Mouse (Mus musculus) R1 (cell line): Measurements from ENCODE around the gene Suv39h2.

Source experiments
- DNase-seq: peaks from one replicate; pipeline ENCODE4 v3.0.0-alpha.2; 2018; ENCODE audit warnings: low read depth, low spot score

Gene Suv39h2

DNA sequence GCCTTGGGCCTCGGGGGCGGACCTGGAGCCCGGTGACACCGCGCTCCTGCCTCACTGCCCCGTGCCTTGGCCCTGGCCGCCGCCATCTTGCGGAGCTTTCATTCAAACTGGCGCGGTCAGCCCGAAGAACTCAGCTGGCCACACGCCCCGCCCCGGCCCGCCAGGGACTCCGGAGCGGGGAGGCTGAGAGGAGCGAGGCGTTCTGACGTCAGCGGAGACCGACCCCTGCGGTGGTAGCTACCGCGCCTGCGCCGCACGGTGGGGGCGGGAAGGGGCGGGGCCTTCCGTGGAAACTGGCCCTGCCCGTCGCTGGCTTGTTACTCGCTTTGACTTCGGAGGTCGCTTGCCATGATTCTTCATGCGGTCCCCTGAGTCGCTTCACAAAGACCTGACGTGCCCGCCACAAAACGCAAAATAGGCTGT is at the start of gene Suv39h2:
TSS of gene Suv39h2 (minus strand) at position 171 of the 423 bp plus-strand sequence.
- DNase-seq: peak; percentile 93

DNA sequence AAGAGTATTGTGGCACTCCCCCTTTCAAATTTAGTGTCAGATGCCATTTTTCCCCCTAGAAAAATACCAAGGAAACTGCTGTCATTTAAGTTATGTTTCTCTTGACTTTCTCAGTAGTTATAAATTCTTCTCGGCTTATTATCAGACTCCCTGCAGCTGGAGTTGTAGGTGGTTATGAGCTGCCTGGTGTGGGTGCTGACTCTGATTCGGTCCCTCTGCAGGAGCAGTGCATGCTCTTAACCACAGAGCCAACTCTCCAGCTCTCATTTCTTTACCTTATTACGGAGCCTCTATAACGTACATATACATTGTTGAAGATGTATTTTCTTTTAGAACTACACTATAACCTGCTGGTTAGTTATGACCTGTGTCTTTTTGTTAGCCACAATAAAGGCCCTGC is 47.7 kb upstream of the Suv39h2 start:
- DNase-seq: no peak

DNA sequence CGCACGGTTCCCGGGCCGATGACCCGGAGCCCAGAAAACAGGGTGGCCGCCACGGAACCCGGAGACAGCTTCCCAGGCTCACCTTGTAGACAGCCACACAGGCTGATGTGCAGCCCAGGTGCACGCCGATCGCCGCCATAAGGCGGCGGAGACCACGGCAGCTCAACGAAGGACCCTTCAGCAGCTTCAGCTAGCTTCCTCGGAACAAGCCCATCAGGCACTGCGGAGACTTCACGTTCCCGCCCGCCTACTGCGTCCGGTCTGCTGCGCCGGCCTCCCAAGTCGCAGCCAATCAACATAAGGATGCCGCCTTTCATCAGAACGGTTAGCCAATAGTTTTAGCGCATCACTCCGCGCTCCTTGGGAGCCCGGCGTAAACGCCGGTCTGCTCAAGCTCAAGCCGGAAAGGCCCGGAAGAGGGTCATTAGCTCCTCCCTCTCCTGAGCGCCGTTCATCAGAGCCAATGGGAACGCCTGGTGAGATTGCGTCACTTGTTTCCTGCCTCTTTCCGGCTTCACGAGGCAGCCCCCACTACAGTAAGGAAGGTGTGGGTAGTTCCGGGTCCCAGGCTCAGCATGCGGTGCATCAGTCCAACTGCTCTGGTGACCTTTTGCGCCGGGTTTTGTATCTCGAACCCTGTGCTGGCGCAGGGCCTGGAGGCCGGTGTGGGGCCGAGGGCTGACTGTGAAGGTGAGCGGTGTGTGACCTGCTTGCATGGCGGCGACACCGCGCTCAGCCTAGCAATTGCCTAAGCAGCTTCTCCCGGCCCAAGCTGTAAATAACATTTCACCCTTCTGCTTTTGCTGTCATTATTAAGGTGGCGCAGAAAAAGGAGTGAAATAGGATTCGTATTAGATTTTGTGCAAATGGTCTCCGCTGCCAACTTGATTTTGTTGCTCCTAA is 38.0 kb upstream of the Suv39h2 start, which contains the start of the genes Gm45902, Hspa14 and Cdnf:
TSS of gene Gm45902 (minus strand) at position 239 of the 903 bp plus-strand sequence.
TSS of gene Hspa14 (minus strand) at position 263 of the 903 bp plus-strand sequence.
TSS of gene Cdnf (plus strand) at position 479 of the 903 bp plus-strand sequence.
- peak; percentile 99 for DNase-seq

DNA sequence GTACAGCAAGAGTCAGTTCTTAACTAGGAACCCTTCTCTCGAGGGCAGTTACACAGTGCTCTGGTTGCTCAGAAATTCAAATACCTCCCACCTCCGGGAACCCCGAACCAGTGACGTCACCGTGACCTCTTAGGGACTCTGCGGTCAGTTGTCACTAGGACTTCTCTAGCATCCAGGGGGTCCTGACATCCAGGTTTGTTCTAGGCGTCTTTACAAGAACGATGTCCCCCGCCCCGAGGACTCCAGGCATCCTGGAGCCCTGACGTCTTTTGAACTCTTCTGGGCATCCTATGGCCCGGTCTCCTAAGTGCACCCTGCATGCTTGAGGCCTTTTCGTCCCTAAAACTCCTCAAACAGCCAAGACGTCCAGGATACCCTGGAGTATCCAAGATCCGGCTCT is 37.2 kb upstream of the Suv39h2 start:
- DNase-seq: peak; percentile 53

DNA sequence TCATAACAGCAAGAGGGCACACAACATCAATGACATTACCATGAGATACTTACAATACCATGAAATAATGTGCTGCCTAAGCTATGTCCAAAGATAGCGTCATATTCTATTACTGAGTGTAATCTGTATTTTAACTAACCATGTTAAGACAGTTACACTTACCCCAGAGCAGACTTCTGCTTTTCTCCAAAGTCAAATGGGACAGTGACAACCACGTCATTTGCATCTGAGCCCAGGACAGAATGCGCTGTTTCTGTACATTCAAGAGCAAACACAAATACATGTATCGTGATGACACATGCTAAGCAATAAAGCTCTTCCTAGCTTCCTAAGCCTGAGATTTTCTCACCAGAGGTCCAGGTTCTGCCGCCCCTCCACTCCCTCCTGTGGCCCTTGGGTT is 26.1 kb upstream of the Suv39h2 start:
- no peak for DNase-seq

DNA sequence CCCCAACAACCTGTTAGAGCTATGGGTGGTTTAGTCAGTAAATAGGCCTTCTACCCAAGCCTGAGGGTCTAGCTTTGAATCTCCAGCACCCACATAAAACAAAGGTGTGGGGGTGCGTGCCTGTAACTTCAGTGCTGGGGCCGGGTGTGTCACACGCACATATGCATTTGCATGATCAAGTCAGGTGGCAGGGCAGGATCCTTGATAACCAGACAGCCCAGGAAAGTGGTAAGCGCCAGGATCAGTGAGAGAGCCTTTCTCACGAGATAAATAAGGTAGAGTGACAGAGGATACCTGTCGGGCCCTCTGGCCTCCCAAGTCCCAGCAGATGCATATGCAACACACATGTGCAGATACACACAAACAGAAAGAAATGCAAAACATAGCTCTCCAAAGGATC is 24.7 kb upstream of the Suv39h2 start:
- no peak for DNase-seq

DNA sequence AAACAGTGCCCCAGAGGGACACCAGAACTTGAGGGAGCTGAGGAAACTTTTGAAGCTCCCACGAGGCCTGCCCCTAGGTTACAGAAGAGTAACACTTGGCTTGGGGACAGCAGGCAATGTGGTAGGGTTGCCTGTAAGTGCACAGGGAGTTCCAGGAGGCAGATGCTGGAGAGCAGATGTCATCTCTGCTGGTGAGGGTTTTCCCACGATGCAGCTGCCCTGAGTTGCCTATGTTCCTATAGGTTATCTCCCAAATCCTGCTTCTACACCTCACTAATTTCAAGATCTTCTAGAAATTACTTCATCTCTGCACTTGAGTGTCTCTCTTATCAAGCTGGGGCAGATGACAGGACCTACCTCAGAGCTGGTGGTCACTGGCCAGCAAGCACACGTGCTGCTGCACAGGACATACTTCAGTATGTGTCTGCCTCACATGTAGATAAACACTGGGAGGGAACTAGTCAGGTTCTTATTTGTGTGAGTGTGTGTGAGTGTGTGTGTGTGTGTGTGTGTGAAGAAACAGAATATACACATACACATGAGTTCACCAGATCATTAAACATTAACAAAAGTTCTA is 19.1 kb upstream of the Suv39h2 start:
- DNase-seq: no peak

DNA sequence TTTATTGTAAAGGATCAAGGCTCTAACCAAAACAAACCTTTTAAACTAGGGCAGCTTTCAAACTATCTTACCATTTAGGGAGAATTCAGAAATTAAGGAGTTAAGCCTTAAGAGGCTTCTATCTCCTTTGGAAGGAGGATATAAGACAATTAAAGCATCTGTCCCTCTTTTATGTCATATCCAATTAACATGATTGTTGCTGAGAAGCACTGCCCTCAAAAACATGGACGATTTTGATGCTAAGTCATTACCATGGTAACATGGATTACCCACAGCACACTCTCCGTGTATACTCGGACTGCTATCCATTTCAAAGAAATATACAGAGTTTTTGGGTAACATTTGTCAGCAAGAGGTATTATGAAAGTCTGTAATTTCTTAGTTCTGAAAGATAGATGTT is 15.0 kb upstream of the Suv39h2 start:
- DNase-seq: no peak

DNA sequence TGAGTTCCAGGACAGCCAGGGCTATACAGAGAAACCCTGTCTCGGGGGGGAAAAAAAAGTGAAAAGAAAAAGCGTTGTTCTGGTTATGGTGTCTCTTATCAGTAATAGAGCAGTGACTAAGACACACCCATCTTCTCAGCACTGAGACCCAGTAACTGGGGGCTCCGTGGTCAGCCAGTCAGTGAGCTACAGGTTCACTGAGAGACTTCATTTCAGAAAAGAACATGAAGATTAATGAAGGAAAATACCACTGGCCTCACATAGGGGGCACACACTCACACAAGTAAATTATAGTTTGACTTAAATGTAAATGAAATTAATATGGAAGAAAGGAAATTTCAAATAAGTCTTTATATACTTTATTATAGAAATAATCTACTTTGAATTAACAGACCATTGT is 5.4 kb upstream of the Suv39h2 start:
- no peak for DNase-seq

DNA sequence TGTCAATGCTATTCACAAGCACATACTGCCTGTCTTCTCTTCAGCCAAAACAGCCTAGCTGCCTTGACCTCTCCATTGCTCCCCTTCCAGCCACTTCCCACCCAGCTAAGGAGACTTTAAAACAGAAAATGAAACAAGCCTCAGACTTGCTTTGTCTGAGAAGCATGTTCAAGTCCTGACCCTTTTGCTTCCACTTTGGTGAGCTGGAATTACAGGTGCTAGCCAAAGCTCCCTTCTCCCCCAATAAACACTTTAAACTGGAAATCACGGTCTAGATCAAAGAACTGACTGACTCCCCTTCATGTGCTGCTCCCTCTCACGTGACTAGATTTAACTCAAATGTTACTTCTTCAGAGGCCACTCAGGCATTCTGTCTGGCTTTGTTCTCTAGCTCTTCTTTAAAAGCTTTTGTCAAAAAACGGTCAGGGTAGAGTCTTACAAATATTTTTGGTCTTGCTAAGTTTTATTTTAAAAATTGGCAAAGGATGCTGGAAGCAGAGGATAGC is 968 bp upstream of the Suv39h2 start:
- DNase-seq: no peak

DNA sequence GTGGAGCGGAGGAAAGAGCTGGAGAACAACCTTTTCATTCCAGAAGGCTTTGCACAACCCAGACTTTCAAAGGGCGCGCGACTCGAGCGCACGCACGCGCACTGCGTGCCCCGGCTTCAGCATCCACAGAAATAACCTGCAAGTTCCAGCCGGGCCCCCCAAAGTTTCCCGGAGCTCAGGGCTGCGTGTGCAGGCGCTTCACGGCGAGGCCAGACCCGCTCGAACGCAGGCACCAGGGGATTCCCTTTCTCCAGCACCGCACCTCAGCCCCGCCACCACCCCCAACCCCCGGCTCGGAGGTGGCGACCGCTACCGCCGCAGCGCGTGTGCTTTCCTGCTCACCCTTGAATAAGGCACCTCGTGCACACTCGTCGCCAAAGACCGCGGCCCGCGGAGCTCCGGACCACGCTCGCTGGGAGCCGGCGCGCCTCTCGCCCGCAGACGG is 448 bp downstream of the Suv39h2 start:
- peak; percentile 87 for DNase-seq

DNA sequence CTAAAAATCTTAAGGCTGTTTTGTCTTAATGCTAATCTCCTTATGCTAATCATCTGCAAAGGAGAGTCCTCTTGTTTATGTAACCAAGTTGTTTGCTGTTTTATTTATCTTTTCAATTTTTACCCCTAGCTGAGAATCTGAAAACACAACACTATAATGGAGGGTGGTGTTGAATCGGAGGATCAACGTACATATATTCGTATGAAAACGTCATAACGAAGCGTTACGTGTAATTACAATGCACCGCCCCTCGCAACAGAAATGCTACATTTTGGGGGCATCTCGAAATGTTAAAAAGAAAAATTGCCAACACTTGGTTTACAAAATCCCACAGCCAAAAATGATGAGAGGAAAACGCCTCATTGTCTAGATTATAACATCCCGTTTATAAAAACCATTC is 940 bp downstream of the Suv39h2 start:
- no peak for DNase-seq

DNA sequence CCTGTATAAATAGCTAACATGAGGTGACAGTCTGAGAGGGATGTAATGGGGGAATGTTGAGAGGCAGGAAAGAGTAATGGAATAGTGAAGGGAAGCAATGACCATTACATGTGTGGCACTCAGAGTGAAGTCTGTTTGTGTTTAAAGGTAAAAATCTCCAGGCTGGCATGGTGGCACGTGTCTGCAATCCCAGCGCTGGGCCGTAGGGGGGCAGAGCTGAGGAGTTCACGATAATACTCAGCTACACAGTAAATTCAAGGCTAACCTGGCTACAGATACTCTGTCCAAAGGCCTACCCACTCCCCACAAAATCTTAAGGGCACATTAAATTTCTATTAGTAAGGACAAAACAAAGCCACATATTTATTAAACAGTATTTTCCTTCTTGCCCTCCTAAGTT is 18.2 kb downstream of the Suv39h2 start:
- peak; percentile 31 for DNase-seq

DNA sequence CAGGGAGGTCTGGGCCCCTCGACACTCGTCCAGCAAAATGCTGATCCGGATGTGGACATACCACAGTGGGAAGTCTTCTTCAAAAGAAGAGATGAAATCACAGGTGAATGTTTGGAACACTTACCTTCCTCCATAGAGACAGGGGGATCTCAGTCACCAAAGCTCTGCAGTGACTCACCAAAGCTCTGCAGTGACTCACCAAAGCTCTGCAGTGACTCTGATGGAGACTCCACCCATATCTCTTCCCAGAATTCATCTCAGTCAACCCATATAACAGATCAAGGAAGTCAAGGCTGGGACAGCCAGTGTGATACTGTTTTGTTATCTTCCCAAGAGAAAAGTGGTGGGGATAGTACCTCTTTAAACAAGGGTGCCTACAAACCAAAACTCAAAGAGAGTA is 21.7 kb downstream of the Suv39h2 start:
- DNase-seq: no peak

DNA sequence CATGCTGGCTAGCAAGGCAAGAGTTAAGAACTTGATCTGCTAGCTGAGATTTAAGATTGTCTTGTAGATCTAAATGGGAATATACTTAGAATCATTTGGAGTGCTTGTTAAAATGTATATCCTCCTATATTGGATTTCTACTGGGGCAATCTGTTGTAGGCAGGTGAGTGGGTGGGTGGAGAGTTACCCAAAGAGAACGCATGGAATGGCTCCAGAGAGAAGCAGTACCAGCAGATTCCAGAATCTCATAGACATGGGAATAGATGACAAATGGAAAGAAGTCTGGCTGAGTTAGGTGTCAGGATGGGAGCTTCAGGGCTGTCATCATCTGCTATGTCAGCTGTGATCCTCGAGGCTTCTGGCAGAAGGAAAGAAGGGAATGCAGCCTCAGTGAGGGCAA is 25.4 kb downstream of the Suv39h2 start:
- DNase-seq: no peak

DNA sequence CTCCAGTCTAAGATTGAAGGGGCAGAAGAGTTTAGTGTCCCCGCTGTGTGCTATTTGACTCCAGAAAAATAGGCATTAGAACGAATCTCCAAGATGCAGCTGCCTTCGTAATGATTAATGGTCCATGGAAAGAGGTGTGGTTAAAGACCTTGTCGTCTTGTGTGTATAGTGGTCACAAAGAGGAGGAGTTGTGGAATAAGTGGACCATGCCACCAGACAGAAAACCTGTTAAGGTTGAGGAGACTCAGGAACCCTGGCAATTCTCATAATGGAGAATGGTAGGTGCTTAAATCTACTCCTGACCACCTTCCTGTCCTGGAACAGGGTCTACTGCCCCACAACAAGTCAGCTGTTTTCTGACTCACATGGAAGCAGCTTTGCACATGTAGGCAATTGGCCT is 28.8 kb downstream of the Suv39h2 start:
- no peak for DNase-seq

DNA sequence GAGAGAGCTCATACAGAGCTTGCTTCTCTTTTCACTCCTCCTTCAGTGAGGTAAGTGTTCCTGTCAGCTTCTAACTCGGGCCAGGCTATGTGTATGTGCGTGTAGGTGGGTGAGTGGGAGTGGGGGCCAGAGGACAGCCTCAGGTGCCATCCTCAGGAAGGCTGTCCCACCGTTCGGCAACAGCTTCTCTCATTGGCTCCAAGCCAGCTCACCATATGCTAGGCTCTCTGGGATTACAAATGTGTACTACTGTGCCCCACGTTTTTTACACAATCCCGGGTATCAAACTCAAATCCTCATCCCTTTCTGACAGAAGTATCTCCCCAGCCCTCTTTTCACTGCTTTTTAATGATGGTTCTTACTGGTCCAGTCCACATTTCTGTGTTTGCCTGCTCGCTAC is 30.6 kb downstream of the Suv39h2 start:
- DNase-seq: no peak

DNA sequence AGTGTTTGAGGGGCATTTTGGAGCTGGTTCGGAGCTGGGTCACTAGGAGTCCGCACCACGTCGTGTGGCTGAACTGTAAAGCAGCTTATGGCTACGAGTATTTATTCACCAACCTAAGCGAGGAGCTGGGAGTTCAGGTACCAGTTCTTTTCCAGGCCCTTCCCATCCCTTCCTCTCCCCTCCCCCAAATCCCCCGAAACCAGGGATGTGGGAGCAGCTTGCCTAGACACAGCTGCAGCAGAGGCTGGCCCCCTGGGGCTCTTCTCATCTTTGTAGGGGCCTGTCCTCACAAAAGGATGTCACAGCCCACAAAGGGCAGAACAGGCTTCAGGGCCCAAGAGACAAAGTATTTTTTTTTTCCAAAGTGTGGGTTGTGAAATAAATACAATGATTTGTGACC is 36.9 kb downstream of the Suv39h2 start:
- peak; percentile 57 for DNase-seq

DNA sequence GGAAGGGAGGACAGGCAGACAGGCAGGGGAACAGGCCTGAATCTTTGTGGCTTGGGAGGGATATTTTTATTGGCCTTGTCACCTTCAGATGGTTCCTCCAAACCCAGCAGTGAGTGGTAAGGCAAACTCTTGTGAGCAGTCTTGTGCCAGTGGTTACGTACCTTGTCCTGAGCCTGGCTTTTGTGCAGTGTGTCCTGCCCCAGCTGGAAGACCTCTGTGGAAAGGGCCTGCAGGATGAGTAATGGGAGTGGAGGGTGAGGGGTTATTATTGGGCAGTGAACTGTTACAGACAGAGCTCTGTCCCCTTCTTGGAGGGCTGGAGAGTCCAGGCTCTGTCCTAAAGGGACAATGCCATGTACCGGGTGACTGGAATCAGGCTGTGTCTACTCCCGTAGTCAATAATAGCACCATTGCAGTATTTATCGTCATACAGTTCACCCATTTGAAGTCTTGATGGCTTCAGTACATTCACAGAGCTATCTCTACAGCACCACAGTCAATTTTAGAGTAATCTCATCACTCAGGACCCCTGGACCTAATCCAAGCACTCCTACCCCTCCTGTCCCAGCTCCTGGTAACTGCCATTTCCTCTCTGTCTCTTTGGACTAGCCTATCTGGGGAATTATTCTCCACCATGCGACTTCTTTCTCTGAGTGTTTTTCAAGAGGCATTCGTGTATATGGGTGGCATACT is 39.3 kb downstream of the Suv39h2 start:
- DNase-seq: no peak

DNA sequence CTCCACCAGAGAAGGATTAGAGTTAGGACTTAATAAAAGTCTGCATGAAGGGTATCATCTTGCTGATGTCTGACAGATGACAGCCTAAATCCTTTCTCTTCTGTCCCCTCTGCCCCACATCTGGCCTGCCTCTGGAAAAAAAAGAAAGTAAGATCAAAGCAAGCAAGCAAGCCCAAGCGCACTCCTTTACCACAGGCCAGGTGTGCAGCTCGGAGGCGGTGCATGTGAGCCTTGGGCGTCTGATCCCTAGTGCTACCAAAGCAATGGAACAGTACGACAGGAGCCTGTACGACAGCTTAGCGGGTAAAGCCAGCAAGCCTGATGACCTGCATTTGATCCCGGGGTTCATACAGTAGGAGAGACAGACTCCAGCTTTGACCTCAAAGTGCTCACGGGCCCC is 43.9 kb downstream of the Suv39h2 start:
- DNase-seq: no peak

DNA sequence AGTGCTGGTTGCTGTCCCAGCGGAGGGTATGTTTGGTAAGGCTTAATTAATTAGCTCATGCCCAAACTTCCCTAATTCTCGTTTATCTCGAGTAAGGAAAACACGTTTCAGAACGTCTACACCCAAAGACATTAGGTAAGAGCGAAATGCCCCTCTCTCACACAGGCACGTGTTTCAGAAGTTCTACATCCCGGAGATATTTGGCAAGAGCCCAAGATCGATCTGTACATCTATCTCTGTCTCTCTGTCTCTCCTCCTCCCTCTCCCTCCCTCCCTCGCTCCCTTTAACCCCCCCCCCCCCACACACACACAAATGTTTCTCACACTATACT is 50.3 kb downstream of the Suv39h2 start:
- DNase-seq: no peak
